Mouse (Mus musculus) cerebellum, adult 11-12 months (tissue): Measurements from ENCODE around the gene Tspan9.

Source experiments
- DNase-seq: peaks from one replicate; pipeline ENCODE4 v3.0.0; 2022

Gene Tspan9

GRCm38 (mm10) chr6:127978941-127979340 is 164.5 kb downstream of the Tspan9 start:
- DNase-seq, result peak; percentile 67

- peak; percentile 62 for DNase-seq
Measured at GRCm38 (mm10) chr6:127976695-127977094, 166.7 kb downstream of the Tspan9 start.

GRCm38 (mm10) chr6:127974000-127974399 is 169.4 kb downstream of the Tspan9 start:
- no peak for DNase-seq

- no peak for DNase-seq
Measured at GRCm38 (mm10) chr6:127973553-127973952, 169.8 kb downstream of the Tspan9 start.

GRCm38 (mm10) chr6:127971931-127972330 is 171.5 kb downstream of the Tspan9 start:
- no peak for DNase-seq

- peak; percentile 38 for DNase-seq
Measured at GRCm38 (mm10) chr6:127970848-127971247, 172.5 kb downstream of the Tspan9 start.

- peak; percentile 85 for DNase-seq
Measured at GRCm38 (mm10) chr6:127970120-127970519, 173.3 kb downstream of the Tspan9 start.

- DNase-seq, result peak; percentile 52
Measured at GRCm38 (mm10) chr6:127969709-127970108, 173.7 kb downstream of the Tspan9 start.

- DNase-seq, result peak; percentile 45
Measured at GRCm38 (mm10) chr6:127965497-127965896, 177.9 kb downstream of the Tspan9 start.

- no peak for DNase-seq
Measured at GRCm38 (mm10) chr6:127960203-127960602, 183.2 kb downstream of the Tspan9 start.

- DNase-seq, result no peak
Measured at GRCm38 (mm10) chr6:127956172-127956571, 187.2 kb downstream of the Tspan9 start.

- DNase-seq, result no peak
Measured at GRCm38 (mm10) chr6:127953071-127953470, 190.3 kb downstream of the Tspan9 start.

GRCm38 (mm10) chr6:127949885-127950284 is 193.5 kb downstream of the Tspan9 start:
- no peak for DNase-seq

- no peak for DNase-seq
Measured at GRCm38 (mm10) chr6:127948656-127949055, 194.7 kb downstream of the Tspan9 start.

- peak; percentile 65 for DNase-seq
Measured at GRCm38 (mm10) chr6:127945725-127946124, 197.7 kb downstream of the Tspan9 start.

- DNase-seq, result no peak
Measured at GRCm38 (mm10) chr6:127942421-127942820, 201.0 kb downstream of the Tspan9 start.

GRCm38 (mm10) chr6:127935105-127935504 is 208.3 kb downstream of the Tspan9 start:
- DNase-seq, result no peak

GRCm38 (mm10) chr6:127933841-127934240 is 209.6 kb downstream of the Tspan9 start:
- no peak for DNase-seq

- no peak for DNase-seq
Measured at GRCm38 (mm10) chr6:127932697-127933096, 210.7 kb downstream of the Tspan9 start.

GRCm38 (mm10) chr6:127928682-127929081 is 214.7 kb downstream of the Tspan9 start:
- no peak for DNase-seq

- peak; percentile 24 for DNase-seq
Measured at GRCm38 (mm10) chr6:127925915-127926314, 217.5 kb downstream of the Tspan9 start.

GRCm38 (mm10) chr6:127924750-127925149 is 218.6 kb downstream of the Tspan9 start:
- peak; percentile 20 for DNase-seq

- no peak for DNase-seq
Measured at GRCm38 (mm10) chr6:127923296-127923695, 220.1 kb downstream of the Tspan9 start.

- DNase-seq, result no peak
Measured at GRCm38 (mm10) chr6:127921996-127922395, 221.4 kb downstream of the Tspan9 start.

- DNase-seq, result peak; percentile 40
Measured at GRCm38 (mm10) chr6:127920652-127921051, 222.7 kb downstream of the Tspan9 start.

- DNase-seq, result no peak
Measured at GRCm38 (mm10) chr6:127919491-127919890, 223.9 kb downstream of the Tspan9 start.
